Mouse (Mus musculus) hindbrain, embryonic 14.5 days (tissue): Measurements from ENCODE around the gene Pnkd. TPM values are rescaled to one million over a fixed set of nuclear protein-coding genes. Genes with fewer than 3 reads are reported as not detected.
"Not testable (repeated sequence)": the region's sequence is repeated elsewhere in the genome, so short reads cannot be mapped to it uniquely, and the experiment has no call there.

Source experiments
- ATAC-seq: fragments of 200-750 bp; cut with Nextera tagmentation; 2 replicates; pipeline ENCODE4 v1.8.0; 2017; ENCODE audit warnings: moderate number of reproducible peaks, mild to moderate bottlenecking, moderate TSS enrichment, moderate library complexity; ENCODE audit not compliant: low FRiP score
- DNase-seq: peaks from one replicate; pipeline ENCODE4 v3.0.0-alpha.2; 2015; ENCODE audit warnings: low spot score
- H3K27ac ChIP-seq: fragments of 300-500 bp; sonication (generic); 2 replicates; pipeline ENCODE4 v1.5.1; 2014; ENCODE audit warnings: mild to moderate bottlenecking, moderate library complexity
- H3K27me3 ChIP-seq: fragments of 300-500 bp; sonication (generic); 2 replicates; pipeline ENCODE4 v1.6.1; 2014; ENCODE audit warnings: mild to moderate bottlenecking, low read length, mixed read lengths; ENCODE audit not compliant: control insufficient read depth, insufficient read depth
- H3K36me3 ChIP-seq: fragments of 300-500 bp; sonication (generic); replicated peaks from 2 replicates; pipeline ENCODE4 v1.6.1; 2014; ENCODE audit not compliant: control insufficient read depth, insufficient read depth
- H3K4me1 ChIP-seq: fragments of 300-500 bp; sonication (generic); replicated peaks from 2 replicates; pipeline ENCODE4 v1.6.1; 2014; ENCODE audit warnings: antibody characterized with exemption, low read length, mixed read lengths; ENCODE audit not compliant: control insufficient read depth, insufficient read depth
- H3K4me2 ChIP-seq: fragments of 300-500 bp; sonication (generic); replicated peaks from 2 replicates; pipeline ENCODE4 v1.6.1; 2014; ENCODE audit warnings: mild to moderate bottlenecking, moderate library complexity
- H3K4me3 ChIP-seq: fragments of 300-500 bp; sonication (generic); replicated peaks from 2 replicates; pipeline ENCODE4 v1.5.1; 2014; ENCODE audit warnings: mild to moderate bottlenecking, low read length
- H3K9ac ChIP-seq: fragments of 300-500 bp; sonication (generic); 2 replicates; pipeline ENCODE4 v1.6.1; 2014
- H3K9me3 ChIP-seq: fragments of 300-500 bp; sonication (generic); 2 replicates; pipeline ENCODE4 v1.6.1; 2016; ENCODE audit warnings: low read length; ENCODE audit not compliant: control insufficient read depth
- WGBS: fragments of 180-500 bp; shearing (Covaris S2); extraction: QIAGEN DNeasy Blood & Tissue Kit; methylation state at CpG from one replicate; pipeline ENCODE4 v1.1.7; 2014; 5-methylcytosine and 5-hydroxymethylcytosine counted together
- polyA plus RNA-seq: library from polyadenylated mRNA; unstranded; fragments of >200 nt; fragmentation: Nextera tagmentation; extraction: Ambion mirVana; gene quantifications from 2 replicates; pipeline ENCODE4 v1.2.1, GENCODE M21; 2014

Gene Pnkd
- polyA plus RNA-seq, 1 experiment from 2014 or later = 146 TPM

DNA sequence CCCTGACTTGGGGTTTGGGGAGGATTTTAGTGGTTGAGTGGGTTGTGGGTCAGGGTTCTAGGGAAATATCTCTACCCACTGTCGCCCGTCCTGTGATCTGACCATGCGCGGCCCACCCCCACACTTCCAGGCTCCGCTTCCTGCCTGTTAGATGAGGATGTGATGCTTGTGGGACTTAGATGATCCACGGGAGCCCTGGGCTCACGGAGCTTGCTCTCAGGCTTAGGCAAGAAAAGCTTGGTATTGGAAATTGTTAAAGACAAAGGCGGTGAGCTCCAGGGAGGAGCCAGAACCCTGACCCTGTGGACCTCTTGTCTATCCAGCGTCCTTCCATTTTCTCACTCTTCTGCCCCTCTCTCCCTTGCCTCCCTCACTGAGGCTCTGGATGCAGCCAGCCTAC is 55.2 kb downstream of the Pnkd start:
- Histone ChIP-seq H3K9me3 (no peaks in the 10 kb centered on the region), H3K4me1 (0 out of 2 replicates have a peak, but pooled peaks cover 10% of the 10 kb centered on the region), H3K4me2 (no peak overlapping the region), H3K4me3 (no peak overlapping the region), H3K36me3 (no peaks in the 10 kb centered on the region), H3K27me3 (no peaks in the 10 kb centered on the region), H3K9ac (no peak overlapping the region), H3K27ac (no peak overlapping the region)
- DNase-seq = no peak
- 87% methylated on average over 9 of the region's 9 CpGs for WGBS
- ATAC-seq = no peak

DNA sequence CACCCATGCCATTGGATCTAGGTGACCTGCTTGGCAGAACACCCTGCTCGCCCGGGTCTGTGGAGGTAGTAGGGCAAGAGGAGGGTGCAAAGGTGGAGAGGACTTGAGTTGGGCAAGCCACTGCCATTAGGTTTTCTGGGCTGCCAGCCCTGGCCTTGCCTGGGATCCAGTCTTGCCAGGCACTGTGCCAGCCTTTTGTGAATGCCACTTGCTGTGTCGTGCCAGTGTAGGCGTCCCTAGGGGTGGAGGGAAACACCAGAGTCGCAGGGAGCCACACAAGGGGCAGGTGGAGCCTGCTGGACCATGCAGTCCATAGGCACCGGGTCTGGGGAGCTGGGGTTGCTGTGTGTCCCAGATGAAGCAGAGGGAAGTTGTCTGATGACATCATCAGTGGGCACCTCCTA is 55.6 kb downstream of the Pnkd start:
- ATAC-seq (no peak), DNase-seq (no peak)
- 86% methylated on average over 6 of the region's 6 CpGs for WGBS
- Histone ChIP-seq H3K36me3 (no peaks in the 10 kb centered on the region), H3K9me3 (no peaks in the 10 kb centered on the region), H3K4me3 (no peak overlapping the region), H3K27me3 (no peaks in the 10 kb centered on the region), H3K9ac (no peak overlapping the region), H3K27ac (no peak overlapping the region), H3K4me2 (no peak overlapping the region), H3K4me1 (0 out of 2 replicates have a peak, but pooled peaks cover 7% of the 10 kb centered on the region)

DNA sequence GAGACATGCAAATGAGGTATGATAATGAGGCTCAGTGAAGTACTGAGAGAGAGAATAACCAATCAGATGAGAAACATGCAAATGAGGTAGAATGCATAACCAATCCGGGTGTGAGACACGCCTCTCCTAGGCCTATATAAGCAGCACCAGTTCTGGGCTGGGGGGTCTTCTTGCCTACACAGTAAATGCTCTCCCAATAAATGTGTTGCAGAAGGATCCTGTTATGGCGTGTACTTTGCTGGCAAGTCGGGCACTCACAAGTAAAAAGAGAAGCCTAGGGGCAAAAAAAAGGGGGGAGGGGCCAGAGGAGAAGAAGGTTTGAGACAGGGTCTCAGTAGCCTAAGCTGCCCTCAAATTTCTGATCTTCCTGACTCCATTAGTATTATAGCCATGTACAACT is 56.3 kb downstream of the Pnkd start:
- H3K4me1 ChIP-seq, DNase-seq, H3K36me3 ChIP-seq, H3K4me2 ChIP-seq, H3K9me3 ChIP-seq, H3K27me3 ChIP-seq, H3K27ac ChIP-seq, H3K9ac ChIP-seq, ATAC-seq, H3K4me3 ChIP-seq: not testable (repeated sequence)
- 98% methylated on average over 4 of the region's 4 CpGs for WGBS

DNA sequence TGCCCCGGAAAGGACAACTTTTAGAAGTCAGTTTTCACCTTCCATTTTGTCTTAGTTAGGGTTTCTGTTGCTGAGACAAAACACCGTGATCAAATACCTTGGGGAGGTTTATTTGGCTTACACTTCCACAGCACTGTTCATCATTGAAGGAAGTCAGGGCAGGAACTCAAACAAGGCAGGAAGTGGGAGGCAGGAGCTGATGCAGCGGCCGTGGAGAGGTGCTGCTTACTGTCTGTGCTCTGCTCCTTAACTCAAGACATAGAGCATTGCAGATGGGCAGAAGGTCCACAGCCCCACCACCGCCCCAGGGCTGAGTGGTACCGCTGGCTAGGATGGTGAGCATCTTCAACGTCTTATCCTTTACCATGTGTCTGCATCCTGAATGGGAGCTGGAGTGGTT is 57.2 kb downstream of the Pnkd start:
- Histone ChIP-seq H3K4me1 (0 out of 2 replicates have a peak, but pooled peaks cover 5% of the 10 kb centered on the region), H3K9ac (no peak overlapping the region)

DNA sequence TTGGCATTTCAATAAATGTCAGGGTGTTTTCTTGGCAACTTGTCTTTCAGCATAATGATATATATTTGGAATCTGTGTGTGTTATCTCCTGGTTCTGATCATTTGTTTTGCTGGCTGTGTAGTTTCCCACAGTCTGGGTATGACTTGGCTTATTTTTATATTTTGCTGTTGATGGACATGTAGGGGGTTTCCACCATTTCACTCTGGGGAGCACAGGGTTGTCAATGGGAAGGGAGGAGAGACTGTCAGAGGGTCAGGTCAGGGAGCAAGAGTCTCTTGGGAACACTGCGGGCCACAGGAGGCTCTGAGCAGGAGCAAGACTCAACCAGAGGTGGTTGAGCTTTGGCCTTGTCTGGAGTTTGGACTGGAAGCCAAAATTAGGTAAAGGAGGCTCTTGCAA is 57.6 kb downstream of the Pnkd start:
- no peaks in the 10 kb centered on the region for H3K9me3 ChIP-seq
- H3K4me2 ChIP-seq = no peak overlapping the region
- H3K9ac ChIP-seq = no peak overlapping the region
- H3K27ac ChIP-seq = no peak overlapping the region
- no peak for ATAC-seq
- H3K4me1 ChIP-seq = 0 out of 2 replicates have a peak, but pooled peaks cover 5% of the 10 kb centered on the region
- no peak for DNase-seq
- 88% methylated on average over 1 of the region's 1 CpGs for WGBS
- no peaks in the 10 kb centered on the region for H3K36me3 ChIP-seq
- H3K27me3 ChIP-seq = no peaks in the 10 kb centered on the region
- H3K4me3 ChIP-seq = no peak overlapping the region

More for the DNA sequence above, 57.2 kb downstream of the Pnkd start:
- H3K27me3 ChIP-seq = no peaks in the 10 kb centered on the region
- H3K4me3 ChIP-seq = no peak overlapping the region
- H3K27ac ChIP-seq = no peak overlapping the region
- DNase-seq = no peak
- ATAC-seq = no peak
- 94% methylated on average over 7 of the region's 7 CpGs for WGBS
- no peaks in the 10 kb centered on the region for H3K36me3 ChIP-seq
- no peak overlapping the region for H3K4me2 ChIP-seq
- H3K9me3 ChIP-seq = no peaks in the 10 kb centered on the region

DNA sequence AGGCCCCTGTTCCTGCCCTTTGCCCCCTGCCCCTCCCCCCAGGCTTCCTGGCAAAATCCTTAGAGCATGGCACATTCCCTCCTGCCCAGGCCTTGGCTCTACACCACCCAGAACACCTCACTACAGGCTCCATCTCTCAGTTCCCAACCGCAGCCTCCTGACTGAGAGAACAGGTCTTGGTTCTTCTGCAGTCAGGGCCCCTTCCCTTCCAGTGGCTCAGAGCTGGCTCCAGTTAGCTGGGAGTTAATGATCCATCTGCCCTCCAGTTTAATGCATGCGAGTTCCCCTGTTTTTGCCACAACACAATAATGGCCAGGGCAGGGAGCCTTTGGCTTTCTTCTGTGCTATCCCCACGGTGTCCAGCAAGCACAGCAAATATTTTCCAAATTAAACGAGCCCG is 58.4 kb downstream of the Pnkd start:
- Histone ChIP-seq H3K4me3 (no peak overlapping the region), H3K9me3 (no peaks in the 10 kb centered on the region), H3K27ac (no peak overlapping the region; the same call in 1 of the 2 replicates), H3K36me3 (no peaks in the 10 kb centered on the region; the same call in 1 of the 2 replicates), H3K9ac (no peak overlapping the region), H3K27me3 (no peaks in the 10 kb centered on the region), H3K4me1 (0 out of 2 replicates have a peak, but pooled peaks cover 5% of the 10 kb centered on the region), H3K4me2 (no peak overlapping the region)
- DNase-seq (no peak), ATAC-seq (no peak)
- 44% methylated on average over 5 of the region's 5 CpGs for WGBS

DNA sequence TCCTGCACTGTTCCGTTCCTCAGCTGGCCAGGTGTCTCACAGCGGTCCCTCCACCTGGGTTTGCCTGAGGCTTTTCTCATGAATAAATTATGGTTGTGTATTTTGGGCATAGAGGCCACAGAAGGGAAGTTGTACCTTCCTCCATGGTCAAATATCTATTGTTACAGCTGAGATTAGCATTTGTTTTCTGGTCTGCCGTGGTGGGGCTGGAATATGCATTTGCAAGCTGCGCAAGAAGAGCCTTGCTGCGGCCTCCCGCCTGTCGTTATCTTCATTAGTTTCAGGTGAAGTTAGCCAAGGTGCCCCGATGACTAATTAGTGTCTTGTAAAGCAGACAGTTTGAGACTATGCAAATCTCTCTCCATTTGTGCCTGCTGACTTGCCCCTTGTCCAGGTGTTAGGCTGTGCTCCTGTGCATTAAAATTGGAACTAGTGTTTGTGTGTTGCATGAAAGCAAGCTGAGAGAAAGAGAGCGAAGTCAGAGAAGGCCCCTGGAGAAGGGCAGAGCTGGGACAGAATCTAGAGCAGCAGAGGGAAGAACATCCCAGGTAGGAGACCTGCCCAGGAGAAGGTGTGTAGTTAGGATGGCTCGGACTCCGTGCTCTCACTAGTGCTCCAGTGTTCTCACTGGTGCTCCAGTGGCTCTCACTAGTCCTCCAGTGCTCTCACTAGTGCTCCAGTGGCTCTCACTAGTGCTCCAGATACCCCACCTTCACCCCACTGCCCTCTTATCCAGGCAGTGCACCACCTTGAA is 59.6 kb downstream of the Pnkd start:
- 69% methylated on average over 11 of the region's 11 CpGs for WGBS
- no peak overlapping the region for H3K27ac ChIP-seq
- DNase-seq (no peak), ATAC-seq (no peak)
- H3K4me3 ChIP-seq = no peak overlapping the region
- no peaks in the 10 kb centered on the region; the same call in 1 of the 2 replicates for H3K36me3 ChIP-seq
- H3K9me3 ChIP-seq = no peaks in the 10 kb centered on the region
- 0 out of 2 replicates have a peak, but pooled peaks cover 5% of the 10 kb centered on the region for H3K4me1 ChIP-seq
- no peak overlapping the region for H3K9ac ChIP-seq
- no peak overlapping the region for H3K4me2 ChIP-seq
- no peaks in the 10 kb centered on the region for H3K27me3 ChIP-seq

DNA sequence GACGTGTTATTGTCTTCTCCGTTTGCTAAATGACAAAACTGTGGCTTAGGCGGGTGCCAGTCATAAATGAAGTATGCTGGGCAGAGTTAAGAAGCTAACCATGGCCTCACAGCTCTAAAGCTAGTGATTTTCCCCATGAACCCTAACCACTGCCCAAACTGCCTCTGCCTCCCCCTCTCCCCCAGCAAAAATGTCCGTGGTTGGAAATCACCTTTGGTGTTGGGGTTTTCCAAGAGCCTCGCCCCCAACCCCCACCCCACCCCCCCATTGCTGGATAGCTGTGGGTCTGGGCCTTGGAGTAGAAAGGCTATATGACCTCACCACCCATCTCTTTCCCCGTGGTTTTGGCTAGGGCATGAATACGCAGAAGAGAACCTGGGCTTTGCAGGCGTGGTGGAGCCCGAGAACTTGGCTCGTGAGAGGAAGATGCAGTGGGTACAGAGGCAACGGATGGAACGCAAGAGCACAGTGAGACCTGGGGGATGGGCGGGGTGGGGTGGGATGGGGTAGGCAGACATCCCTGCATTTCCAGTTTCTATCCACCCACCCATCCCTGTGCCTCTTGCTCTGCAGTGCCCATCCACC is 66.5 kb downstream of the Pnkd start:
- ATAC-seq (no peak), DNase-seq (no peak)
- no peaks in the 10 kb centered on the region for H3K27me3 ChIP-seq
- no peak overlapping the region for H3K4me3 ChIP-seq
- H3K9me3 ChIP-seq = no peaks in the 10 kb centered on the region
- no peaks in the 10 kb centered on the region for H3K4me1 ChIP-seq
- H3K4me2 ChIP-seq = no peak overlapping the region
- WGBS = 91% methylated on average over 13 of the region's 13 CpGs
- peaks cover 21% of the 10 kb centered on the region for H3K36me3 ChIP-seq
- no peak overlapping the region for H3K9ac ChIP-seq
- H3K27ac ChIP-seq = no peak overlapping the region

DNA sequence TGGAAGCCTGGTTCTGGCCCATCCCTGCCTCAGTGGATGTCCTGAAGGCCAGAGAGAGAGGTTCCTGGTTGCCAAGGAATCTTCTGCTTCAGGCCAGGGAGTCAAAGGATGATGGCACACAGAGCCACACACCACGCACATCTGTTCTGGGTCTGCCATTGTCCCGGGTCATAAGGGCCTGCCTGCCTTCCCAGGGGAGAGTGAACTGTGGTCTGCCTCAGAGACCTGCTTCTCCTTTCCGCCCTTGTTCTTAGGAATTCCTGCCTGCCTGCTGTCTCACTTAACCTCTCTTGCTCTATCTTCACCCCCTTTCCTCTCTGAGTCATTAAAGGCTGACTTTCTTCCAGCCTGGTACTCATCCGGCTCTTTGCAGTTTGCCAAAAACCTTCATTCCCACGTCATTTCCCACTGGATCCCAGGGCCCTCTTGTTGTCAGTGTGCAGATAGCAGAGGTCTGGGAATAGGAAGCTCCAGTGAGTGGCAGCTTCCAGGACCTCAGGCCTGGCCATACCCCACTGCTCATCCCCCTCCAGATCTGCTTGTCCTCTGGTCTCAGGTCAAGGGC is 67.9 kb downstream of the Pnkd start:
- H3K36me3 ChIP-seq = peaks cover 21% of the 10 kb centered on the region
- H3K27ac ChIP-seq = no peak overlapping the region
- H3K4me3 ChIP-seq = no peak overlapping the region
- H3K27me3 ChIP-seq = no peaks in the 10 kb centered on the region
- H3K4me2 ChIP-seq = no peak overlapping the region
- DNase-seq (no peak), ATAC-seq (no peak)
- no peaks in the 10 kb centered on the region for H3K4me1 ChIP-seq
- H3K9ac ChIP-seq = no peak overlapping the region
- no peaks in the 10 kb centered on the region for H3K9me3 ChIP-seq
- 88% methylated on average over 5 of the region's 5 CpGs for WGBS
